Mouse (Mus musculus) B cell, adult (primary cell): ENCODE measurements around the gene Mknk2. TPM values are rescaled to one million over a fixed set of nuclear protein-coding genes. Genes with fewer than 3 reads are reported as not detected.

Experiments used
- total RNA-seq: library from RNA; stranded (reverse); gene quantifications from 4 replicates; pipeline ENCODE4 v1.2.4, GENCODE M21; 2023; ENCODE audit not compliant: inconsistent age

The Mknk2 gene
- 439 to 470 TPM (median 448 TPM) in 4 replicates for total RNA-seq

GRCm38 (mm10) chr10:80677942-80678436 lies at the start of gene Mknk2:
Mknk2 (minus strand) TSS chr10:80678112.

DNA sequence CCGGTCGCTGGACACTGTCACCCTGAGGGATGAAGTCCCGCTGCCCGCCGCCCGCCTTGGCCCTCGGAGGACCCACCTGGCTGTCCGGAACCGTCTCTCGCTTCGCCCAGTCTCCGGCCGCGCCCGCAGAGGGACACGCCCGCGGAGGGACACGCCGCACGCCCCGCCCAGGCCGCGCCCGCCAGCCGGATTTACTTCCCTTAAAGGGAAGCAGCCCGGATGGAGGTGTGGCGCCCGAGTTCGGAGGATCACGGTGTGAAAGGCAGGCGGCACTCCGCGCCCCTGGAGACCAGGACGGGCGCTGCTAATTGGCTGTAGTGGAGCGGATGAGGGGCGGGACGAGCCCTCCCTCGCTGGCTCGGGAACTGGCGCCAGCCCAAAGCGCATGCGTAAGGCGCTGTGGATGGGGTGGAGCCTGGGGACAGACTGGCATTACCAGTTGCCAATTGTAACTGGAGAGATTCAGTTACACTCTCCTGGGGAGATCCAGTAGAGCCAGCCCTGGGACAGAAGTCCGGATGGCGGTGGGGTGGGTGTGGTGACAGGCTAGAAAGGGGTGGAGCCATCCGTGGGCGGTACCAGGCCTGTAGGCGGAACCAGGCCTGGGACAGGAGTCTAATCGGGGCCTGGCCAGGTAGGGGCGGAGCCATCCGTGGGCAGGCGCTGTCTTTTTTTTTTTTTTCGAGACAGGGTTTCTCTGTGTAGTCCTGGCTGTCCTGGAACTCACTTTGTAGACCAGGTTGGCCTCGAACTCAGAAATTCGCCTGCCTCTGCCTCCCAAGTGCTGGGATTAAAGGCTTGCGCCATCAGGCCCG lies 24.0 kb upstream of the Mknk2 start, which contains the start of the genes Mob3a and Izumo4:
Gene Mob3a (minus strand): TSS at position 257 of the 815 bp plus-strand sequence.
Gene Izumo4 (plus strand): TSS at position 464 of the 815 bp plus-strand sequence.

DNA sequence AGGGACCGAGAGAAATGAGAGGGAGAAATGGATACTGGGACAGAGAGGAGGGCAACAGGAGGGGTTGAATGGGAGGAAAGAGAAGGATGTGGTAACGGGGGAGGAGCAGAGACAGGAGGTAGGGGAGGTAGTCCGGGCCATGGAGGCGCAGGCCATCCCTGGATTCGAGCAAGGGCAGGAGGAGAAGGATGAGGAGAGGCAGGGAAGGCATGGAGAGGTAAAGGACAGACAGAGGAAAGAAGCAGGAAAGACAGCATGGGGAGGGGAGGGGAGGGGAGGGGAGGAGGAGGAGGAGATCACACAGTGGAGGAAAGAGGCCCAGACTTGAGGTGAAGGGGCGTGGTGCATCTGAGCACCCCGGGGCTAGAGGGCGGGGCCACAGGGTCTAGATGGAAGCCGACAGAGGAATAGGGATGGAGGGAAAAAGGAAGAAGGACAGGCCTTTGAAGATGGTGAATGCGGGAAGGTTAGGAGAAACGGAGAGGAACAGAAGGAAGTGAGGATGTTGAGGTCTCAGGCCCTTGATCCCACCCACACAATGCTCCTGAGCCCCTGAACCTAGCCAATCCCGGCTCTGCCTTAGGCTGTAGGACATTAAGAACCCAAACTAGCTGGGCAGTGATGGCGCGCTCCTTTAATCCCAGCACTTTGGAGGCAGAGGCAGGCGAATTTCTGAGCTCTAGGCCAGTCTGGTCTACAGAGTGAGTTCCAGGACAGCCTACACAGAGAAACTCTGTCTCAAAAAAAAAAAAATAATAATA lies 20.9 kb downstream of the Mknk2 start, which contains the start of gene Btbd2:
Gene Btbd2 (minus strand): TSS at position 209 of the 761 bp plus-strand sequence.

DNA sequence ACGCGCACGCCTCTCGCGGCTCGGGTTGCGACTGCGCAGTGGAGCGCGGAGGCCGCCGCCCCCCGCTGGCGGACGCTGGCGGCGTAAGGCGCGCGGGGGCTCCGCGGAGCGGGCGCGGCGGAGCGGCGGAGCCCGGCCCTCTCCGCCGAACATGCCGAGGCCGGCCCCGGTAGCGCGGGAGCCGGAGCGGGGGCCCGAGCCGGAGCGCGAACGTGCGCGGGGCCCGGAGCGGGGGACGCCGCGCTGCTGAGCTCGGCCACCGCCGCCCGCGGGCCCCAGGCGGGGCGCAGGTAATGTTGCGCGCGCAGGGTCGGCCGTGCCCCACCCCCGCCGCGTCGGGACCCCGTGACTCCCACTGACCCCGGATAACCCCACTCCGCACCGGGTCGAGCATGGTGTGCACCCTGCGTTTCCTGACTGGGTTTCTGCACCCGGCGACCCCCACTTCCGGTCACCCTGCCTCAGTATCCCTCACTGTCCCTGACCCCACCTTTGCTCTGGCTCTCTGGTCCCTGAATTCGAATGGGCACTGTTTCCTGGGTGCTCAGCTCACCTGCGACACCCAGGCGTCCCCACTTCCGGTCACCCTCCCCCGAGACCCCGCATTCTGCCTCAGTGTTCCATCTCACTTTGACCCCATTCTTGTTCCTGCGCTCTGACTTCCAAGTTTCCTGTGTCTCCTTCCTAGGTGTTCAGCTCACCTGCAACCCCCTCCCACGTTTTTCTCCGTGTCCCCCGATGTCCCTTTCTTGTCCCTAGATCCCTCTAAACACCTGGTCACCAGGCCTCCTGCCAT lies 55.1 kb downstream of the Mknk2 start, which contains the start of gene Csnk1g2:
Gene Csnk1g2 (plus strand): TSS at position 178 of the 796 bp plus-strand sequence.

Other genes with a start within 250 kb of the Mknk2 start
- 176 to 212 TPM (median 193 TPM) in 4 replicates for gene Tcf3, start 244.5 kb downstream of the Mknk2 start, total RNA-seq
- not detected in 4 replicates for gene Onecut3, start 183.3 kb downstream of the Mknk2 start, total RNA-seq
- 0.18 TPM in 1 of 4 replicates, not detected in the others for gene Atp8b3, start 139.0 kb downstream of the Mknk2 start, total RNA-seq
- gene Rexo1, start 116.6 kb downstream of the Mknk2 start, total RNA-seq = 113 to 133 TPM (median 119 TPM) in 4 replicates
- gene Klf16, start 100.8 kb downstream of the Mknk2 start, total RNA-seq = 28.7 to 30.4 TPM (median 29.1 TPM) in 4 replicates
- 98.4 to 122 TPM (median 111 TPM) in 4 replicates for gene Abhd17a, start 87.8 kb downstream of the Mknk2 start, total RNA-seq
- gene Scamp4, start 75.2 kb downstream of the Mknk2 start, total RNA-seq = 59.8 to 72.2 TPM (median 66.6 TPM) in 4 replicates
- gene Adat3, start 75.2 kb downstream of the Mknk2 start, total RNA-seq = 11.7 to 18.8 TPM (median 16.4 TPM) in 4 replicates
- 8.0 to 11.8 TPM (median 9.9 TPM) in 4 replicates for gene Gm49322, start 72.1 kb downstream of the Mknk2 start, total RNA-seq
- 197 to 226 TPM (median 216 TPM) in 4 replicates for gene Csnk1g2, start 55.3 kb downstream of the Mknk2 start, total RNA-seq
- gene Btbd2, start 21.0 kb downstream of the Mknk2 start, total RNA-seq = 28.4 to 35.4 TPM (median 33.8 TPM) in 4 replicates
- 98.5 to 112 TPM (median 103 TPM) in 4 replicates for gene Mob3a, start 23.9 kb upstream of the Mknk2 start, total RNA-seq
- gene Izumo4, start 24.1 kb upstream of the Mknk2 start, total RNA-seq = 27.3 to 49.1 TPM (median 36.6 TPM) in 4 replicates
- 128 to 153 TPM (median 137 TPM) in 4 replicates for gene Ap3d1, start 64.2 kb upstream of the Mknk2 start, total RNA-seq
- gene Dot1l, start 77.1 kb upstream of the Mknk2 start, total RNA-seq = 65.5 to 67.7 TPM (median 67.0 TPM) in 4 replicates
- 69.6 to 87.1 TPM (median 77.5 TPM) in 4 replicates for gene Sf3a2, start 120.1 kb upstream of the Mknk2 start, total RNA-seq
- 120 to 133 TPM (median 122 TPM) in 4 replicates for gene Plekhj1, start 120.5 kb upstream of the Mknk2 start, total RNA-seq
- gene Amh, start 127.1 kb upstream of the Mknk2 start, total RNA-seq = 0.96 to 1.9 TPM (median 1.5 TPM) in 4 replicates
- not detected in 4 replicates for gene Jsrp1, start 135.4 kb upstream of the Mknk2 start, total RNA-seq
- gene Oaz1, start 148.5 kb upstream of the Mknk2 start, total RNA-seq = 502 to 594 TPM (median 550 TPM) in 4 replicates
- gene Lingo3, start 165.9 kb upstream of the Mknk2 start, total RNA-seq = not detected in 4 replicates
- gene Lsm7, start 177.1 kb upstream of the Mknk2 start, total RNA-seq = 20.6 to 35.7 TPM (median 27.3 TPM) in 4 replicates
- gene Sppl2b, start 177.2 kb upstream of the Mknk2 start, total RNA-seq = 24.8 to 34.2 TPM (median 28.8 TPM) in 4 replicates
- not detected in 4 replicates for gene Tmprss9, start 193.7 kb upstream of the Mknk2 start, total RNA-seq
- gene Timm13, start 222.9 kb upstream of the Mknk2 start, total RNA-seq = 67.2 to 77.1 TPM (median 71.8 TPM) in 4 replicates
- 10.7 to 14.4 TPM (median 12.4 TPM) in 4 replicates for gene Lmnb2, start 240.1 kb upstream of the Mknk2 start, total RNA-seq